Mouse (Mus musculus) kidney, adult 18-20 months (tissue): ENCODE measurements around the gene Tmem229b.
"Not testable (repeated sequence)": the region's sequence is repeated elsewhere in the genome, so short reads cannot be mapped to it uniquely, and the experiment has no call there.

Source experiments
- DNase-seq: peaks from one replicate; pipeline ENCODE4 v3.0.0; 2021

Gene Tmem229b

DNA sequence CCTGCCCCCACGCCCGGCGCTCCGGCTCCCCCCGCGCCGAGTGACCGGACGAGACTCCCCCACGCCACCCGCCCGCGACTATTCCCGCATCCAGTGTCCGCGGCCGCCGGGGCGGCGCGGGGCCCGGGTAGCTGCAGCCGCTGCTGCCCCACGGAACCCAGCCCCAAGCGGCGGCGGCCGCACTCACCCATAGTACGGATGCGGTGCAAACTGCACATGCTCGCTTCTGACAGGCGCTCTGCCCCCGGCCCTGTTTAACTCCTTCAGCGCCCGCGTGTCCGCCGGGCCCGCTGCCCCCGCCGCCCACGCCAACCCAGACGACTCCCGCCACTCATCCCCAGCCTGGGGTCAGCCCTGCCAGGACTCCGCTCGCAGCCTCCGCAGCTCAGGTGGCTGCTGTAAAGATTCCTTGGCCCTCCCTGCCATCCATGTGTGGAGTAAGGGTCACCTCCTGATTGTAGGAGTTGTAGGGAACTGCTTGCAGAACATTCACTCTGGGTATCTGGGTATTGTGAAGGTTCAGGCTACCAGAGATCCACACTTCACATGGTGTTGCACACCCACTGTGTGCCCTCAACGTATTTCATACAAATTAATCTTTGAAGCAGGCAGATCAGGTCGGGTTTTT, at the start of gene Tmem229b:
Gene Tmem229b, minus strand, starts transcription at position 502 of the 628 bp plus-strand sequence.
- DNase-seq = peak; percentile 52

DNA sequence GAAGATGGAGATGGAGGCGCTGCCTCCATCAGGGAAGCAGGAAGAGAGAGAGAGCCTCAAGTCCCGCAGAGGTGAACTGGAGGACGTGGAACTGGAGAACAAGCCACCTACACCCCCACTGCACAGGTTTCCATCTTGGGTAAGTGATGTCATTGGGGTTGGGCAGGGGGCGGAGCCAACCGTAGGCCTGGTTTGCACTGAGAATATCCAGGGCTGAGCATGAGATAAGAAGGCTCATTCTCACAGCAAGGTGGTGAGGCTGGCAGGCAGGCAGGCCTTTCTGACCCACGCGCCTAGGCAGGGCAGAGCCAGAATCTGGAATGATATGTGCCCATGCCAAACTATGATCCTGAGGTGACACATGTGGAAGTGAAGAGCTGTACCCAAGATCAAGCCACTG, 47.8 kb upstream of the Tmem229b start:
- DNase-seq = peak; percentile 25

DNA sequence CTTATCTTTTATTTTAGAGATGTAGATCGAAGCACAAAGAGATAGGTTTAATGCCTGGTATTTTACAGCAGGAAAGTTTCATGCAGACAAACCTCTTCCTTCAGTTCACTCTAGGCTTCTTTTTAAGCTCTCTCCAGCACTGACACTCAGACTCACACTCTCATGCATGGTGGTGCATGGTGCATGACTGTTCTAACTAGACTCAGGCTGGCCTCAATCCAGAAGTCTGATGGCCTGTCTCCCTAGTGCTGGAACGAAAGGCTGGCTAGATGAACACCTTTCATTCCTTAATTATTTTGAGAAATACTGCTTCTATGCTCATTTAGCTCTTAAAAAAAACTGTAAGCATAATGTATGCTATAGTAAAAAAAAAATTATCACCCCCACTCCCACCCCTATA, 44.6 kb upstream of the Tmem229b start:
- no peak for DNase-seq

DNA sequence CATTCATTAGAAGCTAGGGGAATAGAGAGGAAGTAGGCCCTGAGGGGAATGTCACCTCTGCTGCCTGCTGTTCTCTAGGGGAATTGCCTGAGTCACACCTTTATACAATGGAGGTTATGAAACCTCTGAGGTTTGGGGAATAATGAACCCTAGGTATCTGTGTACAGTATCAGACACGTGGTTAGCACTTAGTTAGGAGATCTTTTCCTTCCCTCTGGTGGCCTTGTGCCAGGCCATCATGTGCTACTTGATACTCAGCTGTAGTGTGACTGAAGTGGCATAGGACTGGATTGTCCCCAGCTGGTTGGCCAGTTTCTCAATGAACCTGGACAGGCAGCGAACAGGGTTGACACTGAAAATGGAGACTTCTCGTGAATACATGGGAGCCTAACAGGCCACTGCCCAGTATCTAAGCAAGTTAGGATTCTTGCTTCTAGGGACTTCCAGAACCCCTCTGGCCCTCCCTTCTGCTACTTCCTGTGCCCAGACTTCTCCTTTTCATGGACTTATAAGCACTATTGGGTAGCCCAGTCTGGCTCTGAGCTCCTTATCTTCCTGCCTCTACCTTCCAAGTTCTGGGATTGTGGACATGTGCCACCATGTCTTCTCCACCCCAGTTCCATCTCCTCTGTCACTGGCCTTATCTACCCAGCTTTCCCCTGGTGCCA, 43.3 kb upstream of the Tmem229b start:
- no peak for DNase-seq

DNA sequence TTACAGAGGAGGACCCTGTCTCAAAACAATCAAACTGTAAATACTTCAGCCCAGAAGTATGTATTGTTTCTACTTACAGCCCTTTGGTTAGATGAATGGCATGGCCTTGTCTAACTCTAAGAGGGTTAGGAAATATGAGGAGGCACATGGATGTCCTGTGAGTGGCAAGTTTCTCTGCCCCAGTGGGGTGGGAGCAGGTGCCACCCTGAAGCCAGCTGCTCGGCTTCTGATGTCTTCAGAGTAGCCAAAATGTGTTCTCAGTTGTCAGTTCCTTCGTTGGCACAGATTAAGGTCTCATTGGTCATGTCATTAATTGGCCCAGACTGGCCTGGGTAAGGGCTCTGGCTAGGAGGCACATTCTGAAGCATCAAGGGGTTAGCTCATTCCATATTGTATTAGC, 42.4 kb upstream of the Tmem229b start:
- DNase-seq = no peak

DNA sequence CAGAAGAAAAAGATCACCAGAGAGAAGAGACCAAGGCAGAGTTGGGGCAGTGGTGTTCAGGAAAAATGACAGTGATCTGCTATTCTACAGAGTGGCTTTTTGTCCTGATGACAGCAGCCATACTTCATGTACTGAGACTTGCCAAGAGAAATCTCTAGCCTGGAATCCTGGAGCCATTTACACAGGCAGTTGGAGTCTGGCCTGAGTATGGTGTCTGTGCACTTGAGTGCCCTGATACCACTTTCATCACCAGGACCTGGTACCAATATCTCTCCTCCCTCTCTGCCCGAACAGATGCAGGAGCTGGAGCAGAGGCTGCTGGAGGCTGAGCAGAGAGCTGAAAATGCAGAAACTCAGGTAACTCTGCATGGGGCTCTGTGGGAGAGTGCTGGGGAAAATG, 41.5 kb upstream of the Tmem229b start:
- DNase-seq = no peak

DNA sequence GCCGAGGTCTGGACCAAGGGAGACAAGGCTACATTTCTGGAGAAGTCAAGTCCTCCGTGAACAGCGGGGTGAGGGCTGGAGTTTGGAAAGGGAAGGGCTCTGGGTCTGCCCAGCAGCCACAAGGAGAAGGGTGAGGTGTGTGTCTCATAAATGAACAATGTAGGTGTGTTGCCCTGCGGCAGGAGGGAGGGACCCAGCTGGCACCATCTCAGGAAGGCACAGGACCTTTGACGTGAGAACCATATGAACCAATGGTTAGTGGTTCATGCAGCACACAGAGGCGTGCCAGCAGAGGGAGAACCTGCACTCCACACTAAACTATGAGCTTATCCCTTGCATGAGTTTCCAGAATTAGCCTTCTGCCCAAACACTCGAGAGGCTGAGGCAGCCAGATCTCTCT, 39.8 kb upstream of the Tmem229b start:
- DNase-seq = no peak

DNA sequence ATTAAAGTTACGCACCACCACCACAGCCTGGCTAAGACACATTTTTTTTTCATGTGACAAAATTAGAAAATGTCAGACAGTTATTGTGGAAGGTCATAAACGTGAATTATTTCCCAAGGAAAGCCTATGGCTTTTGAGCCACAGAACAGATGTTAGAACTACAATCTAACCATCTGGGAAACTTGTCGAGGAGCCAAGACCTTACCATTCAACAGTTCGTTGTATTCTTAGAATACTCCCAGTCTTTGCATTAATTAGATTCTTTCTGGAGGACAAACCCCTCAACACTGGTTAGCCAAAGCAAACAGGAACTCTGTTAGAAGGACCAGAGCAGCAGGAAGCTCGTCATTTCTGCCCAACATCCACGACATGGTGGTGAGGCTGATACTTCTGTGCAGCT, 38.7 kb upstream of the Tmem229b start:
- DNase-seq = no peak

DNA sequence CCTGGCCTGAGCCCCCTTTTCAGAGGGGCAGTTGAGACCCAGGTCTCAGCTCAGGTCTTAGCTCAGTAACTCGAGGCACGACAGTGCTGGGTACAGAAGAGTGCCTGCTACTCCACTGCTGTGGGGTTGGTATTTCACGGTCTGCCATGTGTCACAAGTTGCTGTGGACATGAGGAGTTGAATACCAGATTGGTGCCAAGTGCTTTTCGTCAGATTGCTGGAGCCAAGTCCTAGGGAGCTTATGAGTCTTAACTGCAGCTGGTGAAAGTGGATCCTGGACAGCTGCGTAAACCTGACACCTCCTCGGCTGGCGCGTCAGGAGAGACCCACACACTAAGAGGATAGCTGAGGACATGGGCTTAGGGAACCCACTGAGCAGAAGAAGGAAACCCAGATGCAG, 37.2 kb upstream of the Tmem229b start:
- DNase-seq = no peak

DNA sequence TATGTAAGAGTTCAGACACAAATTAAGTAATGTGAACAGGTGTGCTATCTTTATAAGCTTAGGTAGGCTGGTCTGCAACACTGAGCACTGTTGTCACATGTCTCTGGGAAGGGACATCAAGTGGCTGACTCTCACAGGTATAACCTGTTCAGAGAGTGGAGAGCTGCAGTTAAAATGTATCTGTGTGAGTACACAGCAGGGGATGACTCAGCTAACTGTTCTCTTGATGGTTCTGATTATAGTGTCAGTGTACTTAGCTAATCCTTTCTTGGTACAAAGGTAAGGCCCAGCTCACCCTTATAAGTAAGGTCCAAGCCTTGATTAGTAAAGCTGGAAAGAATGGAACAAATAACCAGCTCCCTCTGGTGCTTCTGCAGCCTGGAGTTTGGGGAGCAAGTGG, 34.0 kb upstream of the Tmem229b start:
- DNase-seq = no peak

DNA sequence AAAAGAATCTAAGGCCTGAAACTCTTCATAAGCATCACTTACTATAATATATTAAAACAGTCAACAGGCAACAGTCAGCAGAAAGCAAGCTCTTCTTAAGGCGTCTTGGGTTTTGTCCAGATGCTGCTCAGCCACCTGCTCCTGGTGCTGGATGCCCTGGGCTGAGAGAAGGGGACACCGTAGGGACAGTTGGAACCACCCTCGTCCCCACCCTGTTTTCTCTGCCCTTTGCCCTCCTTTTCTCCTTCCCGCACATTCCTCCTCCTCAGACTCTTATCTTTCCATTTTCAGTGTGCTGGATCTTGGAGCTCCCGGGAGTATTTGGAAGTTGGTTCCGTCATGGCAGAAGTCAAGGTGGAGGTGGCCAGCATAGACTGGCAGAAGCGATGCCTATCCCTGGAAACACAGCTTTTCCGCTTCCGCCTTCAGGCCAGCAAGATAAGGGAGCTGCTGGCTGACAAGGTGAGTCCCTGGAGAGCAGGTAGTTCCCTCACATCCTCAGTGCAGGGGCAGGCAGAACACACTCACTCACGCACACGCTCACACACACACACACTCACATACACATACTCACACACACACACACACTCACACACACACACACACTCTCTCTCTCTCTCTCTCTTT, 32.9 kb upstream of the Tmem229b start:
- DNase-seq = no peak

DNA sequence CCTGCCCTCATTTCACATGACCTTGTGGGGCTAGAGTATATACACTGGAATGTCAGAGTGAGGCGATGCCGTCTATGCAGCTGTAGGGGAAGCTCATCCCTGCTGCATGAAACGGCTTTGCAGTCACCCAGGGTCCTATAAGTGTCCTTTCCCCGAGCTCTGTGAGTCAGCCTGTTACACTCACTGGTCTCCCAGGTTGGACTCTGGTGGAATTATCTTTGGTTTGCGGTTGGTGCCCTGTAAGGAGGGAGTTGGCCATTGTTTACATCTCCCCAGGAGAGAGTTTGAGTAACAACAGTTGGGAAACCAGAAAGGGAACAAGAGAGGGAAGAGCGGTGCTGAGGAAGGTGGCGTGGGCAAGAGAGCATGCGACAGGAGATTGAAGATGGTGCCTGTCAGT, 32.3 kb upstream of the Tmem229b start:
- DNase-seq = no peak

DNA sequence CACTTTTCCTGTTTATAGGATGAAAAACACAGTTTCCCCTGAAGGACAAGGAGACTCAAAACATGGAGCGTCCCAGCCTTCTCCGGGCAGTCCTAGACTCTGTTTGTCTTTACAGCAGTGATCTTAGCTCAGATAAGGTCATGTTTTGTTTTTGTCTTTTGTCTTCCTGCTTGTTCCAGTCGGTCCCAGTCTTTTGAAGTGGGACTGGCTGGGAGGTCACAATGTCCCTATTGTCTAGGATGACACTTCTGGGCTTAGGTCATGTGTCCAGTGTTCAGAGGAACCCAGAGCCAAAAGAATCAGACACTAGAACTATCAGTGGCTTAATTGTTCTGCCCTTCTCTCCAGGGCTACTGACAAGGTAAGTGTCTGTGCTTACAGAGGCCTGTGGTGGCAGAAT, 27.9 kb upstream of the Tmem229b start:
- no peak for DNase-seq

DNA sequence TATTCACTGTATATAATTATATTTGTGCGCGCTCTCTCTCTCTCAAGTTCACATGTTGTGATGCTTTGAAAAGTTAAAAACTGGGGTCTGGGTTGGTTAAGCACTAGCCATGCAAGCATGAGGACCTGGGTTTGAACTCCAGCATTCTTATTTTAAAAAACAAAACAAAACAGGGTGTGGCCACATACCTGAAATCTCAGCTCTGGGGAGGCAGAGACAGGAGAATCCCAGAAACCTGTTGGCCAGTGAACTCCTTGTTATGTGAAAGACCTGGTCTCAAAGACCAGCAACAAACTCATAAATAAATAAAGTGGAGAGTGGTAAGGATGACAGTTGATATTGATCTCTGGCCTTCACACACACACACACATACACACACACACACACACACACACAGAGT, 26.9 kb upstream of the Tmem229b start:
- no peak for DNase-seq

DNA sequence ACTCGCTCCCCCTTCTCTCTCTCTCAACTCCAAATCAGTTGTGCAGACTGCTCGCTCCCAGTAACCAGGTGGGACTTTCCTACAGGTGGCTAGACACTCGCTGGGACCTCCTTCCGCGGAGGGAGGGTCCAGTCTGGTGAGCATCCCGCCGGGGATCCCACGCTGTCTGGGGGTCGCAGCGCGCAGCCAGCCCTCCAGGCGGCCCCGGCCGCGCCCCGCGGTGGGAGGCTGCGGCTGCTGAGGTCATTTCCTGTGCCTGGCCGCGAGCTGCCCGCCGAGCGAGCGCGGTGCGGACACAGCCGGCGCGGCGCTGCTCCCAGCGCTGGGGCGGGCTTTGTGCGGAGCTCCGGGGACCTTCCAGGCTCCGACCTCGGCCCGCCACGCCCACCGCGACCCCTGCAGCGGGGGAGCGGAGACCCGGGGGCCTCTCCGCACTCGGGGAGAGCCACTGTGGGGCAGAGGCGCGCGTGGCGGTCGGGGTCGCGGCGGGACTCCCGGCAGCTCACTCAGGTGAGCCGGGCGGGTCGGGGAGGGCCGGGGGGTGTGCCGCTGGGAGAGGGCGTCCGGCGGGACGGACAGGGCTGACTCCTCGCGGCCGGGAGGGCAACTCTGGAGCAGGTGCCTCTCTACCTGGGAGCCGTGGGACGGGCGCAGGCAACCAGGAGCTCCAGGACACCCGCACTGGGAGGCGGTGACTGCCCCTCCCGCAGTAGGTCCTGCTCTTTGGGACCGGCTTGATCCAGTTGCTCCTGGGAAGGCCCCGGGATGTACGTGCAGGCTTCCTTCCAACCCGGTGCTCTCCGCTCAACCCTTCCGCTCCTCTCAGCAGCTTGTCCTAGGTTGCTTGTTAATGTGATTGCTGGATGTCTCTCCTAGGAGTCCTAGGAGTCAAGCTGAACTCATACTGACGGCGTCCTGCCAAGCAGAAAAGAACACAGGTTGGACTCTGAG, 21.8 kb upstream of the Tmem229b start, which contains the start of gene Plekhh1:
Gene Plekhh1, plus strand, starts transcription at position 253 of the 951 bp plus-strand sequence.
- peak; percentile 80 for DNase-seq

DNA sequence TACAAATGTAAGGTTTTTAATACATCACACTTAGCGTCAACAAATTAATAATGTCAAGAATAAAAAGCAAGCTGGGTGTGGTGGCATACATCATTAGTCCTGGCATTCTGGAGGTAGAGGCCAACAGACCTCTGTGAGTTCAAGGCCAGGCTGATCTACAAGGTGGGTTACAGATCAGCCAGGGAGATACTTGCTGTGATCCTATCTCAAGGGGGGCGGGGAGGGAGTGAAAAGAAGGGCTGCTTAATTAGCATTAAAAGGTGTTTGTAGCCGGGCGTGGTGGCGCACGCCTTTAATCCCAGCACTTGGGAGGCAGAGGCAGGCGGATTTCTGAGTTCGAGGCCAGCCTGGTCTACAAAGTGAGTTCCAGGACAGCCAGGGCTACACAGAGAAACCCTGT, 20.1 kb upstream of the Tmem229b start:
- not testable (repeated sequence) for DNase-seq

DNA sequence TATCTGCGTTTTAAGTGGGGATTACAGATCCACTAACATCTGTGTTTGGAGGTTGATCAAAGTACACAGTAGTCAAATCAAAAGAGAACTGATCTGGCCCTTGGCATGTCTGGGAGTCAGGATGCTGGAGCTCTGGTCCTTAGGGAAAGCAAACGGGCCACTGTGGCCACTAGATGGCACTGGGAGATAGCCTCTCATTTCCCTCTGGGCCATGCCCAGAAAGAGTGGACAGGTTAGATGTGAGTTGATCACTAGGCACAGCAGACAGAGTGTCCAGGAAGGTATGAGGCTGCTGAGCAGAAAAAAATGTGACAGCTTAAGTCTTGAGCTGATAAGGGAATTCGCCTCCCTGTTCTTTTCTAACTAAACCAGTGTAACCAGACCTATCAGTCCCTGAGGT, 15.5 kb upstream of the Tmem229b start:
- peak; percentile 83 for DNase-seq

DNA sequence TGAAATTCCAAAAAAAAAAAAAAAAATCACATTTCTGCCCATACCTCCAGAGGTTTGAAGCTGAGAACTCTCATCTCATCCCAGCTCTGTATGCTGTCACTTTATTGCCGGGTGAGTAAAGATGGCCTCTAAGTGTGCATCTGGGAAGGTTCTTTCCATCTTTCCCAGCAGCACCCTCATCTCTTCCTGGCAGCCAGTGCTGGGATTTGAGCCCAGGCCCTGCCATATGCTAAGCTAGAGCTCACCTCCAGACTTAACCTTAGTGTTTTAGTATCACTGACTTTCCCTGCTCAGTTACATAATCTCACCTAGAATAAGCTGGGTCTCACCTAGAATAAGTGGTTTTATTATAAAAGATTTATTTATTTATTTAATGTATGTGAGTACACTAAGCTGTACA, 14.5 kb upstream of the Tmem229b start:
- no peak for DNase-seq

DNA sequence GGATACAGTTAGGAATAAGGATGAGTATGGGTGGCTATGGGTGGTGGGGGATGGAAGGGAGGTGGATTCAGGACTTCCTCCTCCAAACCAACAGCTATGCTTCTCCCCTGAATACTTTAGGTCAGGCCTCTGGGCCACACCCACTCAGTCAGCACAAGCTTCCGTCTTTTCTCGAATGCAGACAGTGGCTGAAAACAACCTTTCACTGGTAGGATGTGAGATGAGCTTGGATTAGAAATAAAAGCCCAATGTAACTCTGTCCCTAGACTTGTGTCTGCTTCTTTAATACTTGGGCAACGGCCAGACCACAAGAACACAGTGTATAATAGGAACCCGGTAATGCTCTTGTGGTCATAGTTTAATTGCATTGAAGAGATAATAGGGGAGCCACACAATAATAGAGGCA, 10.6 kb upstream of the Tmem229b start:
- no peak for DNase-seq

DNA sequence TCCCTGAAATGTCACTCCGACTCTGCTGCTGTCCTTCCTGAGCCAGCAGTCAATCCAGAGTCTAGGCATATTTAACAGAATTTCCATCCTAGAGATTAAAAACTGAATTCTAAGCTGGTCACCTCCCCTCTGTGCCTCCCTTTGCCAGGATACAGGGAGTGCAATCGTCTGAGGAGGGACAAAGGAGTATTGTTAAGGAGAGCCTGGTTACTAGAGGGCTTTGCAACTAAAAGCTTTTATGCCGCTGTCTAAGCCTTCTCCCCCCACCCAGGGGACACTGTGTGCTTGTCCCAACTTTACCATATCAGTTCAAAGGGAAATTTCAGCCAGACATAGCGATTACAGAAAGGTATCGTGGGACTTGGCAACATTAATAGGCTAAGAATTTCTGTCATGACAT, 8.7 kb upstream of the Tmem229b start:
- DNase-seq = no peak

DNA sequence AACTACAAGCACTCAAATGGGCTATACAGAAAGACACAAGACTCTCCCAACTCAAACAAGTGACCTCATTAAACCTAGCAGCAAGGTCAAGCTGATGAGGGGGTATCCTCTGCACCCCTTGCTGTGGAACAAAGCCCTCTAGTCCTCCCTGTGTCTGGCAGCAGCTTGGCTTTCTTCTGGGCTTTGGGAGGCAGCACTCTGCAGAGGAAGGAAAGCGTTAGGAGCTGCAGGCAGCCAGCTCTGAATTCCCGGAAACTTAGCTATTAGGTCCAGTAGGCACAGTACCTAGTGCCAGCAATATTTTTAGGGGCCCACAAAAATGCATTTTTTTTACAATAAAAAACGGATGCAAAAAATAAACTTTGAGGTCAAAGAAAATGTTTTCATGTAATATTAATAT, 3.1 kb upstream of the Tmem229b start:
- DNase-seq = peak; percentile 8

DNA sequence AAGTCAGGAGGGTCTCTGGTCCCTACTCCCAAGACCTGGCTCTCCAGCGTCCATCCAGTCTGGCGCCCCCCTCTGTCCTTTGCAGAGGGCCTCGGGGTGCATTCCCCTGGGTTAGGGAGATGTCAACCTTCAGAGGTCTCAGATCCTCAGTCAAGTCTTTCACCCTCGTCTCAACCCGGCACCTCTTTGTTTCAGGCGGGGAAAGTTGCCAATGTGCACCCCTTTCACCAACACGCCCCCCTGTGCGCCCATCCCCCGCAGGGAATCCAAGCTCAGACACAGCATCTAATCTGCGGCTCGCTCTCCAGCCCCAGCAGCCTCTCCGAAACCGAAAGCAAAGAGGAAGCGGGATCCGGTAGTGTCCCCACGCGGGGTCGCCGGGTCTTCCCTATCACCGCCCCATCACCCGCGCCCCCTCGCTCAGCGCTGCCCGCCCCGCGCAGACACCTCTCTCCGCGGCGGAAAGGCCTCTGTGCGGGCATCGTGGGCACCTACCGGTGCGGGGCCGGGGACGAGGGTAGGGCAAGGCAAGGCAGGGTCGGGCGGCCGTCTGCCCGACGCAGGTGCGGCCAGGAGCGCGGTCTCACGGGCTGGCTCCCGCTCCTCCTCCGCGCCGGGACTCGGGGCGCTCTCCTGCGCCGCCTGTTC, 825 bp downstream of the Tmem229b start:
- peak; percentile 62 for DNase-seq

DNA sequence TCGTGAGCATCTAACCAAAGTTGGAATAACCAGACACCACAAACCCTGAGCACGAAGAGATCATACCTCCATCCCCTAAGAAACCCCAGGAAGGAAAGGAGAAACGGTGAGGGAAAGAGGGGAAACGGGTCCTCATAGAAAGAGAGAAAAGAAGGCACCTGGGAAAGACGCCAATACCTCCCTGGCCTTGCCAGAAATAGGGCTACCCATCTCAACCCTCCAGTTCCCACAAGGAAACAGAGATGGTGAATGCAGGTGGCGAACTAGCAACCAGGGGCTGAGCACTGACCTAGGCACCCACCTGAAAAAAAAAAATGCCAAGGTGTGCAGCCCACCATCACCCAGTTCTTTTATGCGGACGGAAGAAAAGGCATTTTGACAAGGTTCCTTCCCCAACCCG, 1.4 kb downstream of the Tmem229b start:
- DNase-seq = no peak
